Mouse (Mus musculus): Measurements from ENCODE around the gene Baiap3.

DNA sequence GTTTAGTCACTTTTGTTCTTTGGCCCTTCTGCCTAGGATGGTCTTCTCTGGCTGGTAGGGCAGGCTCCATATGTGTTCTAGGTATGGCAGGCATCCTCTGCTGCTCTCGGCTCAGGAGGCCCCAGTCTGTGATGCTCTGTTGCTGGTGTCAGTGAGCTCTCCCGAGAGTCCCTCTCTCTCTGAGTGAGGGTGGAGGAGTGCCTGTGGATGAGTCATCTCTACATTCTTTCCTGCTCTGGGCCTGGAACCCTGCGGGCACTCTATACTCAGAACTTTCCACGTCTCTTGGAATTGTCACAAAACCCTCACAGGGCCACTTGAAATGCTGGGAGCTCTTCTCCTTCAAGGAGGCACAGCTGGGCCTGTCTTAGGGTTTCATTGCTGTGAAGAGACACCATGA, 44.5 kb downstream of the Baiap3 start:
- no peak for TF ChIP-seq CTCF (IDR thresholded peaks at IDR 0.05; ENCODE audit: extremely low read depth, insufficient read depth, insufficient read length, insufficient replicate concordance)
- TF ChIP-seq POLR2A (IDR thresholded peaks at IDR 0.05; ENCODE audit: low read depth, low read length): no peak
